Mouse (Mus musculus) neural tube, embryonic 11.5 days (tissue): ENCODE data around the gene Pecr. TPM values are rescaled to one million over a fixed set of nuclear protein-coding genes. Genes with fewer than 3 reads are reported as not detected.

ENCODE experiments used
- ATAC-seq: fragments of 200-750 bp; cut with Nextera tagmentation; 2 replicates; pipeline ENCODE4 v1.8.0; 2017; ENCODE audit warnings: moderate number of reproducible peaks, mild to moderate bottlenecking, moderate TSS enrichment, moderate library complexity; ENCODE audit not compliant: insufficient read depth, low FRiP score, low TSS enrichment
- DNase-seq: peaks from one replicate; pipeline ENCODE4 v3.0.0-alpha.2; 2015; ENCODE audit warnings: low spot score
- H3K27ac ChIP-seq: fragments of 300-500 bp; sonication (generic); 2 replicates; pipeline ENCODE4 v1.5.1; 2014; ENCODE audit warnings: low read depth, mild to moderate bottlenecking, low read length
- H3K27me3 ChIP-seq: fragments of 300-500 bp; sonication (generic); 2 replicates; pipeline ENCODE4 v1.6.1; 2014; ENCODE audit warnings: mild to moderate bottlenecking, low read length, mixed read lengths; ENCODE audit not compliant: control insufficient read depth, insufficient read depth
- H3K36me3 ChIP-seq: fragments of 300-500 bp; sonication (generic); 2 replicates; pipeline ENCODE4 v1.6.1; 2014; ENCODE audit warnings: mild to moderate bottlenecking, low read length, moderate library complexity, mixed read lengths; ENCODE audit not compliant: control insufficient read depth, insufficient read depth
- H3K4me1 ChIP-seq: fragments of 300-500 bp; sonication (generic); 2 replicates; pipeline ENCODE4 v1.6.1; 2014; ENCODE audit warnings: low read length, mixed read lengths; ENCODE audit not compliant: control insufficient read depth, insufficient read depth
- H3K4me2 ChIP-seq: fragments of 300-500 bp; sonication (generic); 2 replicates; pipeline ENCODE4 v1.6.1; 2014; ENCODE audit warnings: low read depth, mild to moderate bottlenecking, moderate library complexity
- H3K4me3 ChIP-seq: fragments of 300-500 bp; sonication (generic); 2 replicates; pipeline ENCODE4 v1.5.1; 2014; ENCODE audit warnings: low read depth, low read length
- H3K9ac ChIP-seq: fragments of 300-500 bp; sonication (generic); 2 replicates; pipeline ENCODE4 v1.6.1; 2014; ENCODE audit warnings: mild to moderate bottlenecking, low read length
- H3K9me3 ChIP-seq: fragments of 300-500 bp; sonication (generic); 2 replicates; pipeline ENCODE4 v1.6.1; 2016; ENCODE audit warnings: low read length; ENCODE audit not compliant: control insufficient read depth
- WGBS: fragments of 180-500 bp; shearing (Covaris S2); extraction: QIAGEN DNeasy Blood & Tissue Kit; methylation state at CpG from one replicate; pipeline ENCODE4 v1.1.7; 2014; 5-methylcytosine and 5-hydroxymethylcytosine counted together
- polyA plus RNA-seq: library from polyadenylated mRNA; unstranded; fragments of >200 nt; fragmentation: Nextera tagmentation; extraction: Ambion mirVana; gene quantifications from 2 replicates; pipeline ENCODE4 v1.2.1, GENCODE M21; 2014

Pecr gene
- polyA plus RNA-seq, 1 experiment from 2014 or later: 14.0 TPM

DNA sequence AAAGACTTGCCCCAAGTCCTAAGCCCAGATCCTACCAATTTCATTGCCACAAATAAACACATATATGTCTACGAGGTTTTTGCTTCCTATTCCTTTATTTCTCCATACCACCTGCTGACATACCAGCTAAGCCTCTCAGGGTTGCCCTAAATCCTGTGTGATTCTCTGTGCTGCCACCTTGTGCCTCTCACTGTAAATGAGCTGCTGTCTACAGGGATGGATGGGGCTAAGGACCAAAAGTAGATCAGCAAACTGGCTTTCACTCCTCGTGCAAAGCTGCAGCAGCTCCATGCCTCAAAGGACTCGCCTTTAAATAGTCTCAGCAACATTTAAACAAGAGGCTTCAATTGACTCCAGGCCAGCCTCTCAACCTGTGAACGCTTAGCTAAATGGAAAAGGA is 64.1 kb downstream of the Pecr start:
- Histone ChIP-seq H3K4me2 (no peak overlapping the region), H3K36me3 (no peaks in the 10 kb centered on the region), H3K27ac (no peak overlapping the region), H3K9me3 (no peaks in the 10 kb centered on the region), H3K4me1 (no peaks in the 10 kb centered on the region), H3K27me3 (no peaks in the 10 kb centered on the region), H3K4me3 (no peak overlapping the region), H3K9ac (no peak overlapping the region)
- WGBS: 32% methylated on average over 4 of the region's 4 CpGs
- DNase-seq: no peak
- no peak for ATAC-seq

DNA sequence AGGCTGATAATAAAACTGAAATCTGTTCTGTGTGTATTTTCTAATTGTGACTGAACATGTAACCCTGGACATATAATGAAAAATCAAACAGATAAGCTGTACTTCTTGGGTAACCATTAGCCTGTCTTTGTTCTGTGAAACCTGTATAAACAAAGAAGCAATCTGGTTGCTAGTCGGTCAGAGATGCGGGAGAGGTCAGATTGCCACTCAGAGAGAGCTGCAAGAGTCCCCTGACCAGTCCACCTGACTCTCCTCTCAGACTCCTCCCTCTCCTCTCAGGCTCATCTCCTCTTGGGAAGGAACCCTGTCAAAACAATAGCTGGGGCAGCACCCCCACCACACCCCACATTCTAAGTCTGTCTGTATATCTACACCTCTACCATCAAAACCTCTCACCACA is 65.0 kb downstream of the Pecr start:
- ATAC-seq: no peak
- 62% methylated on average over 2 of the region's 2 CpGs for WGBS
- no peak overlapping the region for H3K9ac ChIP-seq
- no peaks in the 10 kb centered on the region for H3K27me3 ChIP-seq
- no peaks in the 10 kb centered on the region for H3K9me3 ChIP-seq
- H3K4me3 ChIP-seq: no peak overlapping the region
- no peak for DNase-seq
- no peak overlapping the region for H3K27ac ChIP-seq
- no peaks in the 10 kb centered on the region for H3K4me1 ChIP-seq
- no peak overlapping the region for H3K4me2 ChIP-seq
- no peaks in the 10 kb centered on the region for H3K36me3 ChIP-seq

DNA sequence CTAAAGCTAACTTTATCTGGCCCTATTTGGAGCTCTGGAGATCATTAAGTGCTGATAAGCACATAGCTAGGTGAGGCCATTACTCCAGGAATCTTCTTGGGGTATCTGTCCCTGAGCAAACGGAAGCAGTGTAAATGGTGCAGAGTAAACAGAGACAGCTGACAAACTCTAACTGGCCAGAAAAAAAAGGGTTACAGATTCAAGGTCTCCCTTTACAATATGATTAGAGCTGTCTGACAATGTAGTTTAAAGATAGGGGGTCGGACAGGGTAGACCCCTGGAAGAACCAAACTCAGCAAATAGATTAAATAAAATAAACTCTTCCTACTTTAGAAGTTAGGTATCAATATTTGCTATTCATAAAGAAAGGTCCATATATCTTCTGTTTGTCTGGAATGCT is 65.5 kb downstream of the Pecr start:
- H3K27ac ChIP-seq: no peak overlapping the region
- H3K36me3 ChIP-seq: no peaks in the 10 kb centered on the region
- 76% methylated on average over 2 of the region's 2 CpGs for WGBS
- H3K4me2 ChIP-seq: no peak overlapping the region
- no peaks in the 10 kb centered on the region for H3K27me3 ChIP-seq
- no peak overlapping the region for H3K4me3 ChIP-seq
- DNase-seq (no peak), ATAC-seq (no peak)
- H3K4me1 ChIP-seq: no peaks in the 10 kb centered on the region
- H3K9me3 ChIP-seq: no peaks in the 10 kb centered on the region
- no peak overlapping the region for H3K9ac ChIP-seq

DNA sequence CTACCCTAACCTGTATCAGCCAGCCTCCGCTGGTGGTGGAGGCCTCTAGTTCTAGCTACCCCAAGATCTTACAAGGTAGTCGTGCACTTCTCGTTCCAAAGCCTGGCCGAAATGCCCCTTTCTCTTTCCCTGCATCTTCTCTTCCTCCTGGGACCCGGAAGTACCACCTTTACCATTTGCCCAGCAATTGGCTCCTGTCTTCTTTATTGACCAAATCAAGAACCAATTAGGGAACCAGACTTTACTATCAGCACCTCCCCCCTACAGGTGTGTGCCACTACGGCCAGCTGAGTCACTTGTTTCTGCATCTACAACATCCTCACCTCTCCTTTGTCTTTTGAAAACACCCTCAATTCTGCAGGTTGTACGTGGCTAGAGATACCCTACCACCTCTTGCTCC is 67.4 kb downstream of the Pecr start:
- 86% methylated on average over 7 of the region's 7 CpGs for WGBS
- H3K27ac ChIP-seq: no peak overlapping the region

DNA sequence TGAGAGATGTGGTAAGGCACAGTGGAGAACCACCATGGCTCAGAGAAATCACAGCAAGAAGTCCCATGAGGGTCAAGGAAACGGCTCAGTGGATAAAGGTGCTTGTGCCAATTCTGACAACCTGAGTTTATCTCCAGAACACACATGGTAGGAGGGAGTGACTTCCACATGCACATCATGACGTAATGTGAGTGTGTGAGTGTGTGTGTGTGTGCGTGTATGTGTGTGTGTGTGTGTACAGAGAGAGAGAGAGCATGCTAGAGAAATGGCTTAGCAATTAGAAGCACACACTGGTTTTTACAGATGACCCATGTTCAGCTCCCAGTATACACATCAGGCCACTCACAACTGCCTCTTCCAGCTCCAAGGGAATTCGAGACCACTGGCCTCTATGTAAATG is 68.9 kb downstream of the Pecr start:
- Histone ChIP-seq H3K4me2 (no peak overlapping the region), H3K4me3 (no peak overlapping the region), H3K4me1 (no peaks in the 10 kb centered on the region), H3K27me3 (0 out of 2 replicates have a peak, but pooled peaks cover 5% of the 10 kb centered on the region), H3K36me3 (no peaks in the 10 kb centered on the region), H3K9ac (no peak overlapping the region), H3K27ac (no peak overlapping the region), H3K9me3 (no peaks in the 10 kb centered on the region)
- ATAC-seq (no peak), DNase-seq (no peak)
- 86% methylated on average over 4 of the region's 4 CpGs for WGBS

More for the DNA sequence above, 67.4 kb downstream of the Pecr start:
- ATAC-seq: no peak
- DNase-seq: no peak
- Histone ChIP-seq H3K9ac (no peak overlapping the region), H3K4me1 (no peaks in the 10 kb centered on the region), H3K9me3 (no peaks in the 10 kb centered on the region), H3K4me3 (no peak overlapping the region), H3K36me3 (no peaks in the 10 kb centered on the region), H3K4me2 (no peak overlapping the region), H3K27me3 (no peaks in the 10 kb centered on the region)

DNA sequence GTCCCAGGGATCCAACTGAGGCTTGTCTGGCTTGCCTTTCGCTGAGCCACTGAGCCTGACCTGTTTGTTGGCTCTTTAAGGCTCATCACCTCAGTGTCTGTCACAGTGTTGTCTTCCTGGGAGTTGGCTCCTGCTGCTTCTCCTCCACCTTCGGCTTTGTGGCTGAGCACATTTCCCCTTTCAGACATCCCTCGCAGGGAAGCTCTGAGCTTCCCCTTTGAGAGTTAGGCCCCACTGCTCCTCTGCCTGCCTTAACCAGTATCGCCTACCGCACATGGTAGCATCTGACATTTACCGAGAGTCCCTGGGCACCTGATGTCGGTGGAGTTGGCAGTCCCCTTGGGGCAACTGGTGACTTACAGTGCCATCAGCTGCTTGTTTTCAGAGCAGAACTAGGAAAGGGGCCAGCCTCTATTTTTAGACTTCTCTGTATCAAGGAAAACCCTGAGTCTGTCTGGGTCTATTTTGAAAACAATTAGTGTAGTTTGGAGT is 69.6 kb downstream of the Pecr start:
- Histone ChIP-seq H3K4me3 (no peak overlapping the region), H3K36me3 (no peaks in the 10 kb centered on the region), H3K9ac (no peak overlapping the region), H3K27me3 (0 out of 2 replicates have a peak, but pooled peaks cover 5% of the 10 kb centered on the region), H3K4me1 (no peaks in the 10 kb centered on the region), H3K27ac (no peak overlapping the region), H3K4me2 (no peak overlapping the region), H3K9me3 (no peaks in the 10 kb centered on the region)
- WGBS: 71% methylated on average over 7 of the region's 7 CpGs
- no peak for DNase-seq
- no peak for ATAC-seq

DNA sequence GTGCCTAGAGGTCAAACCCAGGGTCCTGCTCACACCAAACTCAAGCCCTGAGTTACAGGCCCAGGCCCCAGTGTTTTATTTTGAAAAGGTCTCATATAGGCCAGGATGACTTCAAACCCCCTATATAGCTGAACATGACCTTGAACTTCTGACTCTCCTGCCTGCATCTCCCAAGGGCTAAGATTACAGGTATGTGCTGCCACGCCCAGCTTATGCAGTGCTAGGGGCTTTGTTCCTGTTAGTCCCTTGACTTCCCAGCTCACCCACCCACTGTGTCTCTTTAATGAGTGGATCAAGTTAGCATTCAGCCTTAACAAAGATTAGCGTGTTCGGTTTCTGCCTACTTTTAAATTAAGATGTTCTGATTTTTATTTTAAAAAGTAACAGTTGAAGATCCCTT is 70.2 kb downstream of the Pecr start:
- Histone ChIP-seq H3K4me1 (no peaks in the 10 kb centered on the region), H3K9ac (no peak overlapping the region), H3K27ac (no peak overlapping the region), H3K9me3 (no peaks in the 10 kb centered on the region), H3K36me3 (no peaks in the 10 kb centered on the region), H3K4me3 (no peak overlapping the region), H3K4me2 (no peak overlapping the region), H3K27me3 (0 out of 2 replicates have a peak, but pooled peaks cover 5% of the 10 kb centered on the region)
- 97% methylated on average over 3 of the region's 3 CpGs for WGBS
- no peak for DNase-seq
- ATAC-seq: no peak

DNA sequence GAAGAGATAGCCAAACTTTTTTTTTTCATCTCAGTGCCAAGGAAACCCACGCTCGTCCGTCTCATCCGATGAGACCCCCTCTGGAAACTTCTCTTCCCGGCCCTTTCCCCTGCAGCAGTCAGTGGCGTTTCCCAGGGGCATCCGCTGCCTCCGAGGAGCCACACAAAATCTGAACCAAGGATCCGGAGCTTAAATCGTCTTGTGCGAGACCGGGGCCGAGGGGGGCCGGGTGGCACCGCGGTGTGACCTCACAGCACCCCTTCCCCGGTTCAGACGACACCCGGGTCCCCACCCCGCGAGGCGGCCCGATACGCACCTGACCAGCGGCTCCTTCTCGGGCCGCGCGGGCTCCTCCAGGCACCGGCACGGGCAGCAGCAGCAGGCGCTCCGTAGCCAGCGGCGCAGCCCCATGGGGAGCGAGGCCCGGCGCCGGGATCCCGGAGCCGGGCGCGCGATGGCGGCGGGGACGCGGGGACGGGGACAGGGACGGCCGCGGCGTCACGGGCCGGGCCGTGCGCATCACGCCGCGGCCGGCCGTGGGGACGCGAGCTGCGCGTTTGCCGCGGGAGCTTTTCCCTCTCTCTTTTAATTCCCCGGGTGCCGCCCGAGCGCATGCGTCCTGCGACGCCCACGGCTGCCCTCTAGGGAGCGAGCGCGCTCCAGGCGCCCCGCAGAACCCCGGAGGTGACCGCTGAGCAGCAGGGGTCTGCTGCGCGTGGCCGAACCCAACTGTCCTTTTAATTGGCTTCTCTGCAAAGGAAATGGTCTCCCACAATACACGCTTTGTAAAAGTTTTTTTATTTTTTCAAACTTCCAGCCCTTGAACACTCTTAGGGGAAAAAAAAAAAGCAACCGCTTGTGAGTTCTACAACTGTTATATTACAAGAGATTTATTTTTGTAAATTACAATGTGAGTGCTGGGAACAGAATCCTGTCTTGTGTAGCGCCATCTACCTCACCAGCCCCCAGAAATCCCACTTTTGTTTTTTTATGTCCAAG is 72.1 kb downstream of the Pecr start, which contains the start of gene Mreg:
TSS of gene Mreg (minus strand) at position 607 of the 999 bp plus-strand sequence.
- 0 out of 2 replicates have a peak within 1 kb of the TSS, but pooled peaks have one; percentile 53 for H3K27ac ChIP-seq
- under 1% methylated on average over 70 of the region's 89 CpGs for WGBS
- H3K9me3 ChIP-seq: no peaks in the 10 kb centered on the region
- peak within 1 kb of the TSS; percentile 95 for H3K4me2 ChIP-seq
- DNase-seq: peak; percentile 79
- H3K36me3 ChIP-seq: no peaks in the 10 kb centered on the region
- H3K4me3 ChIP-seq: peak within 1 kb of the TSS; percentile 80
- 0 out of 2 replicates have a peak, but pooled peaks cover 5% of the 10 kb centered on the region for H3K27me3 ChIP-seq
- ATAC-seq: peak; percentile 84
- peak within 1 kb of the TSS; percentile 86 for H3K9ac ChIP-seq
- no peaks in the 10 kb centered on the region for H3K4me1 ChIP-seq
